Mouse (Mus musculus) neural tube, embryonic 15.5 days (tissue): ENCODE measurements around the gene Slc30a7. TPM values are rescaled to one million over a fixed set of nuclear protein-coding genes. Genes with fewer than 3 reads are reported as not detected.

Source experiments
- ATAC-seq: fragments of 200-750 bp; cut with Nextera tagmentation; 2 replicates; pipeline ENCODE4 v1.8.0; 2017; ENCODE audit warnings: mild to moderate bottlenecking, moderate TSS enrichment, moderate library complexity; ENCODE audit not compliant: low FRiP score
- H3K27ac ChIP-seq: fragments of 300-500 bp; sonication (generic); replicated peaks from 2 replicates; pipeline ENCODE4 v1.5.1; 2015; ENCODE audit warnings: mild to moderate bottlenecking, inconsistent platforms
- H3K27me3 ChIP-seq: fragments of 300-500 bp; sonication (generic); replicated peaks from 2 replicates; pipeline ENCODE4 v1.6.1; 2015; ENCODE audit warnings: inconsistent platforms
- H3K36me3 ChIP-seq: fragments of 300-500 bp; sonication (generic); 2 replicates; pipeline ENCODE4 v1.6.1; 2015; ENCODE audit warnings: inconsistent platforms
- H3K4me1 ChIP-seq: fragments of 300-500 bp; sonication (generic); 2 replicates; pipeline ENCODE4 v1.6.1; 2015; ENCODE audit warnings: inconsistent platforms
- H3K4me2 ChIP-seq: fragments of 300-500 bp; sonication (generic); 2 replicates; pipeline ENCODE4 v1.6.1; 2015; ENCODE audit warnings: inconsistent platforms, mild to moderate bottlenecking, moderate library complexity
- H3K4me3 ChIP-seq: fragments of 300-500 bp; sonication (generic); replicated peaks from 2 replicates; pipeline ENCODE4 v1.5.1; 2015; ENCODE audit warnings: mild to moderate bottlenecking, inconsistent platforms
- H3K9ac ChIP-seq: fragments of 300-500 bp; sonication (generic); replicated peaks from 2 replicates; pipeline ENCODE4 v1.6.1; 2015; ENCODE audit warnings: mild to moderate bottlenecking, inconsistent platforms
- H3K9me3 ChIP-seq: fragments of 300-500 bp; sonication (generic); replicated peaks from 2 replicates; pipeline ENCODE4 v1.6.1; 2016; ENCODE audit warnings: inconsistent platforms
- WGBS: fragments of 180-500 bp; shearing (Covaris S2); methylation state at CpG from one replicate; pipeline ENCODE4 v1.1.7; 2015; ENCODE audit warnings: mixed read lengths; 5-methylcytosine and 5-hydroxymethylcytosine counted together
- polyA plus RNA-seq: library from polyadenylated mRNA; unstranded; fragments of >200 nt; fragmentation: Nextera tagmentation; extraction: Ambion mirVana; gene quantifications from 2 replicates; pipeline ENCODE4 v1.2.1, GENCODE M21; 2015

The Slc30a7 gene
- polyA plus RNA-seq, 1 experiment from 2014 or later = 14.6 TPM

GRCm38 (mm10) chr3:116019136-116019535 is 11.9 kb upstream of the Slc30a7 start:
- WGBS = 95% methylated on average over 5 of the region's 5 CpGs
- Histone ChIP-seq H3K27ac (no peak overlapping the region), H3K36me3 (peaks cover 2% of the 10 kb centered on the region; the same call in 1 of the 2 replicates), H3K27me3 (no peaks in the 10 kb centered on the region), H3K9ac (no peak overlapping the region), H3K9me3 (no peaks in the 10 kb centered on the region), H3K4me2 (no peak overlapping the region), H3K4me1 (no peaks in the 10 kb centered on the region), H3K4me3 (no peak overlapping the region)
- no peak for ATAC-seq

- Histone ChIP-seq H3K36me3 (no peaks in the 10 kb centered on the region), H3K9ac (no peak overlapping the region), H3K27me3 (no peaks in the 10 kb centered on the region), H3K9me3 (no peaks in the 10 kb centered on the region), H3K27ac (no peak overlapping the region), H3K4me3 (no peak overlapping the region), H3K4me2 (no peak overlapping the region), H3K4me1 (no peaks in the 10 kb centered on the region)
- ATAC-seq = no peak
- 75% methylated on average over 4 of the region's 4 CpGs for WGBS
Measured at GRCm38 (mm10) chr3:116018606-116019005, 11.4 kb upstream of the Slc30a7 start.

DNA sequence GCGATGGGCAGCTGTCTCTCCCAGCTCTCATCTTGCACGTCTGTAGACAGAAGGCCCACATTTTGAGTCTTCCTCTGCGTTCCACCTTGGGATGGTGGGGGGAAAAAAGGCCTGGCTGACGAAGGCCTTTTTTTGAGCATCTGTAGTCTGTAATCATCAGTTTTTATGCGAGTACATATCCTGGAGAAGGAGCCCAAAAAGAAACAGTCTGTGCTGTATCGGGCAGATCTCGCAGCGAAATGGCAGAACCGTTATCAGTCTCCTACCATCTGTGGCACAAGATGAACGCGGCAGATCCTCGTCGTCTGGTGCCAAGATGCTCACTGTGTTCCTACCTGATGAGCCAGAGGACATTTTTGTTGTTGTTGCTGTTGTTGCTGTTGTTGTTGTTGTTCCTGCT is 8.9 kb upstream of the Slc30a7 start:
- ATAC-seq = no peak
- H3K9me3 ChIP-seq = no peaks in the 10 kb centered on the region
- H3K4me1 ChIP-seq = no peaks in the 10 kb centered on the region
- no peak overlapping the region for H3K4me2 ChIP-seq
- H3K27ac ChIP-seq = no peak overlapping the region
- H3K36me3 ChIP-seq = no peaks in the 10 kb centered on the region
- no peak overlapping the region for H3K4me3 ChIP-seq
- no peaks in the 10 kb centered on the region for H3K27me3 ChIP-seq
- WGBS = 80% methylated on average over 13 of the region's 13 CpGs
- H3K9ac ChIP-seq = no peak overlapping the region

DNA sequence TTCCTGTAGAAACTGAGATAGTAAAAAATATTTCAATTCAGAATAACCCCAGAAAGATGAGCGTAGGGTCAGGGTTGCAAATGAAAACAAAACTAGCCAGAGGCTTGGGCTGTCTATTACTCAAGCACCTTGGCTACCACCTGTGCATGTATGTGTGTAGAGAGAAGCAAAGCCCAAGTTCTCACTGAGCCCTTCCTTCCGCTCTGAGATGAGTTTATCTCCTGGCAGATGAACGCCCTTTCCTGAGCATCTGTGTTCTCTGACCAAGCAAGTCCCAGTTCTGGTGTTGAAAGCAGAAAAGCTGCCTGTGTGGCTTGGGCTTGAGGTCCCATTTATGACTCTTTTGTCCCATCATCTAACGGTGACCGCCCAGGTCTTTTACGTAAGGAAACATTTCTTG is 7.7 kb upstream of the Slc30a7 start:
- no peak for ATAC-seq
- Histone ChIP-seq H3K9ac (no peak overlapping the region), H3K4me1 (peaks cover 7% of the 10 kb centered on the region; the same call in 1 of the 2 replicates), H3K4me3 (no peak overlapping the region), H3K27me3 (no peaks in the 10 kb centered on the region), H3K27ac (no peak overlapping the region), H3K36me3 (no peaks in the 10 kb centered on the region), H3K9me3 (no peaks in the 10 kb centered on the region), H3K4me2 (no peak overlapping the region)
- 92% methylated on average over 6 of the region's 6 CpGs for WGBS

DNA sequence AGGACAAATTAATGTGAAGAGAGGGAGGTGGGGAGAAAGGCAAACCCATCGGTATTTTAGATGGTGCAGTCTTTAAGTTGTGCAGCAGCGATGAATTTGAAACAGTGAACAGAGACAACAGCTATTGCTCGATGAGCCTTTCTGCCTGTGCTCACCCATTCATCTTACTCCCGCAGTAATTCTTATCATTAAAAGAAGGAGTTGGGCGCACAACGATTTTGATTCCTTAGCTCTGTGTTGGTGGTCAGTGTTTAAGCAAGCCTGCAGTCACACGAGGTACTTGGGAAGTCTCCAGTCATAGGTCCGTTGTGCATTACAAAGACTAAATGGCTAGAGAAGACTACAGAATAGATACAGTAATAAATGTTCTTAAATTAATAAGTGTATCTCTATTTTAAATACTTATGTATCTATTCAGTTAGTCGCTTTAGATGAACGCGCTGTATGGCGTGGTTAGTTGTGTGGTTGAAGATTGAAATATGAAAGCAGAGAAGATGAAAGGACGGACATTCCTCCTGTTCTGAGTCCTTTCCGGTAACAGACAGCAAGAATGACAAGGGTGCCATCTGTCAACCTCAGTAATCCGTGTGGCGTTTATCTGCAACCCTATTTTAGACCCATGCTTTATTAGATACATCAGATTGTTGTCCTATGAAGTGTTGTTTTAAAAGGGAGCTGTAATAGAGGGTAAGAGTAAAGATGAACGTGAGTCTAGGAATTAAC is 2.6 kb upstream of the Slc30a7 start:
- no peak for ATAC-seq
- peak overlapping the region; percentile 86 for H3K4me2 ChIP-seq
- H3K36me3 ChIP-seq = no peaks in the 10 kb centered on the region
- H3K4me3 ChIP-seq = peak overlapping the region; percentile 91
- WGBS = 69% methylated on average over 17 of the region's 17 CpGs
- no peak overlapping the region for H3K27ac ChIP-seq
- H3K4me1 ChIP-seq = peaks cover 35% of the 10 kb centered on the region
- no peak overlapping the region for H3K9ac ChIP-seq
- no peaks in the 10 kb centered on the region for H3K9me3 ChIP-seq
- H3K27me3 ChIP-seq = no peaks in the 10 kb centered on the region

DNA sequence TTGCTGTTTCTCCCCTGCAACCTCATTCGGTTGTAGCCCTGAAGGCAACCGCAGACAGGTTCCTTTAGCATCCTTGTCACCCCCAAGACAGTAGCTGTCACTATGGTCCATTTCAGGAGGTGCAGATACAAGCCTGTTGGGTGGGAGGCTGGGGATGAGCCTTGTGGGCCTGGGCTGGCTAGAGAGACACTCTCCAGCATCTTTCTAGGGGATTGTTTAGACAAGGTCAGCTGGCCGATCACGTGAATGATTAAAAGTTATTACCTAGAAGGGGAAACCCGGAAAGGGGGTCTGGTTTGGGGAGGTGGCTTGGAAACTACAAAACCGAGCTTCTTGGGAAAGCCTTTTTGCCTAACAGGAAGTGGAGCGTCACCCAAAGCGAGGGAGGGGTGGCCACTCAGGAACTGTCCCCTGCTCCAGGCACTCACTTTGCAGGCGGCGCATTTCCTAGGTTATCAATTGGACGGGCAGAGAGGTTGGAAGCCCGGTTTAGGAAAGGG is 785 bp upstream of the Slc30a7 start:
- Histone ChIP-seq H3K36me3 (0 out of 2 replicates have a peak, but pooled peaks cover 3% of the 10 kb centered on the region), H3K27me3 (no peaks in the 10 kb centered on the region), H3K27ac (peak overlapping the region; percentile 90), H3K4me2 (peak overlapping the region; percentile 86), H3K4me1 (peaks cover 44% of the 10 kb centered on the region), H3K9me3 (no peaks in the 10 kb centered on the region), H3K4me3 (peak overlapping the region; percentile 91), H3K9ac (peak overlapping the region; percentile 88)
- WGBS = 1% methylated on average over 12 of the region's 12 CpGs
- peak; percentile 73 for ATAC-seq

DNA sequence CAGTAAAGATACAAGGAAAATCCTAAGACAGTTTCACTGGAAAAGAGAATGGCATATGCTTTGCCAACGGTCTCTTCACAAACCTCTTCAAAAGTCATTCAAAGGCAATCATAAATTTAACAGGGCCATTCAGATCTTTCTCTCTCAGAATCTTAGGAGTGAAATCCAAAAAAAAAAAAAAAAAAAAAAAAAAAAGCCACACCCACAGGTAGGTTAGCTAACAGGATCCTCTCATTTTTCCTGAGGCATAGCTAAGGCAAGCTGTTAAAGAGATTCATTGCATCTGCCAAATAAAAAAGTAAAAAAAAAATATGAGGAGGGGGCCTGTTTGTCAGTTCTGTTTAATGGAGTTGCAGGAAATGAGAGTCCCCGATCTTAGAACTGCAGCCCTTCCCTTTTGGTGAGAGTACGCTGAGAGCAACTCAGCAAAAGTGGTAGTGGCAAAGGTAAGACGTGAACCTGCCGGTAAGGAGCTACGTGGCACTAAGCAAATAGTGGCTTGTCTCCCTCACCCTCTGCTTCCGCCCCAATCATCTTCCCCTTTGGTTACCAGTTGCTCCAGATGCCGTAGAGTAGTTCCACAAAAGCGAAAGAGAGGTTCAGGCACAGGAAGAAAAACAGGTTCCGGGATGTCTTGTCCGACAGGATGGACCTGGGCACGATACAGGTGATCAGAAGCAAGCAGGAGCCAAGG is 775 bp downstream of the Slc30a7 start:
- 0 out of 2 replicates have a peak, but pooled peaks cover 6% of the 10 kb centered on the region for H3K36me3 ChIP-seq
- ATAC-seq = peak; percentile 21
- peaks cover 44% of the 10 kb centered on the region for H3K4me1 ChIP-seq
- H3K27ac ChIP-seq = peak overlapping the region; percentile 90
- H3K4me3 ChIP-seq = peak overlapping the region; percentile 91
- no peaks in the 10 kb centered on the region for H3K27me3 ChIP-seq
- H3K4me2 ChIP-seq = peak overlapping the region; percentile 86
- 3% methylated on average over 12 of the region's 12 CpGs for WGBS
- H3K9ac ChIP-seq = peak overlapping the region; percentile 88
- H3K9me3 ChIP-seq = no peaks in the 10 kb centered on the region

DNA sequence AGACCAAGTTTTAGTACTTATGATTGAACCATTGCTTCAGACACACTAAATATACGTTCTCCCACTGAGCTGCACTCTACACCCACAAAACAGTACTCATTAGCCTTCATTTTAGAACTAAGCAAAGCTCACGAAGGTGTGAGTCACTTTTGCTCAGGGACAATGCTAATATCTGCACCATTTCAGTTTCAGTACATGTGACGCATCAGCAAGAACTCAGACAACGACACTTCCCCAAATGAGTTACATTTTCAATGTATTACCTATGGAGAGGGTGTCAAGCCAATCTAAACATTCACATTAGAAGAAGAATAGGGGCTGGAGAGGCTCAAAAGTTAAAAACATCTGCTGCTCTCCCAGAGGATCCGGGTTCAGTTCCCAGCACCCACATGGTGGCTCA is 10.3 kb downstream of the Slc30a7 start:
- no peaks in the 10 kb centered on the region for H3K4me1 ChIP-seq
- ATAC-seq = no peak
- H3K4me3 ChIP-seq = no peak overlapping the region
- H3K27ac ChIP-seq = no peak overlapping the region
- H3K9me3 ChIP-seq = no peaks in the 10 kb centered on the region
- peaks cover 28% of the 10 kb centered on the region for H3K36me3 ChIP-seq
- no peaks in the 10 kb centered on the region for H3K27me3 ChIP-seq
- WGBS = 92% methylated on average over 5 of the region's 5 CpGs
- no peak overlapping the region for H3K9ac ChIP-seq
- no peak overlapping the region for H3K4me2 ChIP-seq

- ATAC-seq = no peak
- Histone ChIP-seq H3K9ac (no peak overlapping the region), H3K4me3 (no peak overlapping the region), H3K27ac (no peak overlapping the region), H3K4me1 (no peaks in the 10 kb centered on the region), H3K9me3 (no peaks in the 10 kb centered on the region), H3K4me2 (no peak overlapping the region), H3K36me3 (peaks cover 29% of the 10 kb centered on the region), H3K27me3 (no peaks in the 10 kb centered on the region)
- 66% methylated on average over 10 of the region's 10 CpGs for WGBS
Measured at GRCm38 (mm10) chr3:115993025-115993424, 14.2 kb downstream of the Slc30a7 start.

- Histone ChIP-seq H3K9me3 (no peaks in the 10 kb centered on the region), H3K27me3 (no peaks in the 10 kb centered on the region), H3K4me3 (no peak overlapping the region), H3K4me1 (no peaks in the 10 kb centered on the region), H3K36me3 (peaks cover 24% of the 10 kb centered on the region), H3K9ac (no peak overlapping the region), H3K27ac (no peak overlapping the region), H3K4me2 (no peak overlapping the region)
- no peak for ATAC-seq
- 74% methylated on average over 4 of the region's 4 CpGs for WGBS
Measured at GRCm38 (mm10) chr3:115992588-115992987, 14.6 kb downstream of the Slc30a7 start.

GRCm38 (mm10) chr3:115992103-115992502 is 15.1 kb downstream of the Slc30a7 start:
- H3K27ac ChIP-seq = no peak overlapping the region
- 82% methylated on average over 4 of the region's 4 CpGs for WGBS
- H3K4me2 ChIP-seq = no peak overlapping the region
- H3K27me3 ChIP-seq = no peaks in the 10 kb centered on the region
- no peak overlapping the region for H3K4me3 ChIP-seq
- no peaks in the 10 kb centered on the region for H3K9me3 ChIP-seq
- H3K36me3 ChIP-seq = peaks cover 21% of the 10 kb centered on the region
- H3K4me1 ChIP-seq = no peaks in the 10 kb centered on the region
- ATAC-seq = no peak
- H3K9ac ChIP-seq = no peak overlapping the region
